Mouse (Mus musculus) midbrain, postnatal 0 days (tissue): ENCODE data around the gene Rab25. TPM values are rescaled to one million over a fixed set of nuclear protein-coding genes. Genes with fewer than 3 reads are reported as not detected.

Source experiments
- ATAC-seq: fragments of 200-750 bp; cut with Nextera tagmentation; 2 replicates; pipeline ENCODE4 v1.8.0; 2017; ENCODE audit warnings: moderate number of reproducible peaks, mild to moderate bottlenecking, moderate TSS enrichment, moderate library complexity; ENCODE audit not compliant: low FRiP score
- DNase-seq: peaks from one replicate; pipeline ENCODE4 v3.0.0-alpha.2; 2015; ENCODE audit warnings: low spot score
- H3K27ac ChIP-seq: fragments of 300-500 bp; sonication (generic); 2 replicates; pipeline ENCODE4 v1.5.1; 2014; ENCODE audit warnings: low read depth, mild to moderate bottlenecking, low read length, mixed read lengths
- H3K27me3 ChIP-seq: fragments of 300-500 bp; sonication (generic); 2 replicates; pipeline ENCODE4 v1.6.1; 2014; ENCODE audit warnings: low read length, control low read depth, mixed read lengths; ENCODE audit not compliant: insufficient read depth
- H3K36me3 ChIP-seq: fragments of 300-500 bp; sonication (generic); 2 replicates; pipeline ENCODE4 v1.6.1; 2014; ENCODE audit warnings: low read length, control low read depth, mixed read lengths; ENCODE audit not compliant: insufficient read depth
- H3K4me1 ChIP-seq: fragments of 300-500 bp; sonication (generic); 2 replicates; pipeline ENCODE4 v1.6.1; 2014; ENCODE audit warnings: mild to moderate bottlenecking, control low read depth, antibody characterized with exemption, low read length, mixed read lengths; ENCODE audit not compliant: insufficient read depth
- H3K4me2 ChIP-seq: fragments of 300-500 bp; sonication (generic); 2 replicates; pipeline ENCODE4 v1.6.1; 2014; ENCODE audit warnings: low read depth, mild to moderate bottlenecking, low read length, mixed read lengths; ENCODE audit not compliant: poor library complexity, severe bottlenecking
- H3K4me3 ChIP-seq: fragments of 300-500 bp; sonication (generic); 2 replicates; pipeline ENCODE4 v1.5.1; 2014; ENCODE audit warnings: low read depth, mild to moderate bottlenecking, low read length, moderate library complexity
- H3K9ac ChIP-seq: fragments of 300-500 bp; sonication (generic); replicated peaks from 2 replicates; pipeline ENCODE4 v1.6.1; 2014; ENCODE audit warnings: mild to moderate bottlenecking, low read length, moderate library complexity, mixed read lengths; ENCODE audit not compliant: poor library complexity, severe bottlenecking
- H3K9me3 ChIP-seq: fragments of 300-500 bp; sonication (generic); 2 replicates; pipeline ENCODE4 v1.6.1; 2016; ENCODE audit warnings: low read length, control low read depth
- CTCF ChIP-seq: IDR thresholded peaks from 2 replicates; pipeline ENCODE4 v1.5.1; 2016; ENCODE audit warnings: antibody characterized with exemption, mild to moderate bottlenecking
- WGBS: fragments of 180-500 bp; shearing (Covaris S2); extraction: QIAGEN DNeasy Blood & Tissue Kit; methylation state at CpG from one replicate; pipeline ENCODE4 v1.1.7; 2014; 5-methylcytosine and 5-hydroxymethylcytosine counted together
- polyA plus RNA-seq: library from polyadenylated mRNA; unstranded; fragments of >200 nt; fragmentation: Nextera tagmentation; extraction: Ambion mirVana; gene quantifications from 2 replicates; pipeline ENCODE4 v1.2.1, GENCODE M21; 2015
- total RNA-seq: library from RNA; depleted of rRNA; stranded (reverse); fragments of >200 nt; gene quantifications from 2 replicates; pipeline ENCODE4 v1.2.3, GENCODE M21; 2014

Gene Rab25
- total and polyA plus RNA-seq, 2 experiments from 2014 or later, result 0.46 to 0.60 TPM

GRCm38 (mm10) chr3:88546674-88547418 is 1.3 kb downstream of the Rab25 start:
- no peak for ATAC-seq
- no peak overlapping the region for H3K9ac ChIP-seq
- no peaks in the 10 kb centered on the region for H3K9me3 ChIP-seq
- H3K4me1 ChIP-seq, result no peaks in the 10 kb centered on the region
- H3K4me3 ChIP-seq, result no peak overlapping the region
- H3K27me3 ChIP-seq, result no peaks in the 10 kb centered on the region
- H3K4me2 ChIP-seq, result no peak overlapping the region
- WGBS, result 76% methylated on average over 6 of the region's 6 CpGs
- H3K36me3 ChIP-seq, result no peaks in the 10 kb centered on the region
- H3K27ac ChIP-seq, result no peak overlapping the region
- TF ChIP-seq CTCF, result no peak
- DNase-seq, result no peak

- no peak for DNase-seq
- Histone ChIP-seq H3K27ac (no peak overlapping the region), H3K4me2 (no peak overlapping the region), H3K36me3 (no peaks in the 10 kb centered on the region), H3K9me3 (no peaks in the 10 kb centered on the region), H3K4me3 (no peak overlapping the region), H3K27me3 (no peaks in the 10 kb centered on the region), H3K9ac (no peak overlapping the region), H3K4me1 (no peaks in the 10 kb centered on the region)
- ATAC-seq, result no peak
- 68% methylated on average over 20 of the region's 20 CpGs for WGBS
- TF ChIP-seq CTCF, result no peak
Measured at GRCm38 (mm10) chr3:88544955-88545591, 3.0 kb downstream of the Rab25 start.

- Histone ChIP-seq H3K4me2 (no peak overlapping the region), H3K4me3 (no peak overlapping the region), H3K4me1 (no peaks in the 10 kb centered on the region), H3K36me3 (no peaks in the 10 kb centered on the region), H3K27me3 (no peaks in the 10 kb centered on the region), H3K9me3 (no peaks in the 10 kb centered on the region), H3K27ac (no peak overlapping the region), H3K9ac (no peak overlapping the region)
- ATAC-seq (no peak), DNase-seq (no peak)
- WGBS, result 39% methylated on average over 5 of the region's 5 CpGs
- TF ChIP-seq CTCF, result peak; percentile 67
Measured at GRCm38 (mm10) chr3:88544514-88544913, 3.6 kb downstream of the Rab25 start.

GRCm38 (mm10) chr3:88543651-88544410 is 4.3 kb downstream of the Rab25 start:
- DNase-seq (no peak), ATAC-seq (no peak)
- no peaks in the 10 kb centered on the region for H3K27me3 ChIP-seq
- 0 out of 2 replicates have a peak, but pooled peaks cover under 1% of the 10 kb centered on the region for H3K36me3 ChIP-seq
- H3K4me1 ChIP-seq, result no peaks in the 10 kb centered on the region
- no peak overlapping the region for H3K4me2 ChIP-seq
- no peak overlapping the region for H3K9ac ChIP-seq
- H3K27ac ChIP-seq, result no peak overlapping the region
- WGBS, result 76% methylated on average over 5 of the region's 5 CpGs
- H3K9me3 ChIP-seq, result no peaks in the 10 kb centered on the region
- no peak for TF ChIP-seq CTCF
- H3K4me3 ChIP-seq, result no peak overlapping the region

GRCm38 (mm10) chr3:88543174-88543573 is 4.9 kb downstream of the Rab25 start:
- Histone ChIP-seq H3K4me1 (no peaks in the 10 kb centered on the region; the same call in 1 of the 2 replicates), H3K4me3 (no peak overlapping the region), H3K27ac (no peak overlapping the region), H3K9ac (no peak overlapping the region), H3K4me2 (no peak overlapping the region), H3K27me3 (no peaks in the 10 kb centered on the region), H3K9me3 (no peaks in the 10 kb centered on the region), H3K36me3 (peaks cover 7% of the 10 kb centered on the region)
- ATAC-seq (no peak), DNase-seq (no peak)
- 87% methylated on average over 8 of the region's 8 CpGs for WGBS
- TF ChIP-seq CTCF, result no peak
